Comparison of ENCODE assay signal across 23 mouse cellular contexts in genomic region chr11:44251821-44252220, GRCm38 (mm10).
"Had no signal": no experiment of that assay in that cellular context is flagged by ENCODE, and none has a peak within 500 bp of the region (broad histone marks: within the 10 kb centered on the region; RNA-seq: fewer than 3 reads in every experiment).

No protein-coding gene starts in this region.

- H3K9me3 ChIP-seq: intestine, embryonic 15.5 days; kidney, embryonic 15.5 days; limb, embryonic 10.5 days; limb, embryonic 13.5 days; liver, embryonic 12.5 days; liver, embryonic 15.5 days; lung, embryonic 15.5 days; midbrain, embryonic 10.5 days; midbrain, embryonic 13.5 days; stomach, embryonic 15.5 days had no signal

- H3K27ac ChIP-seq: intestine, embryonic 15.5 days; kidney, embryonic 15.5 days; limb, embryonic 10.5 days; limb, embryonic 13.5 days; liver, embryonic 12.5 days; liver, embryonic 15.5 days; lung, embryonic 15.5 days; midbrain, embryonic 10.5 days; midbrain, embryonic 13.5 days; stomach, embryonic 15.5 days had no signal

- H3K36me3 ChIP-seq: intestine, embryonic 15.5 days; kidney, embryonic 15.5 days; limb, embryonic 10.5 days; limb, embryonic 13.5 days; liver, embryonic 12.5 days; liver, embryonic 15.5 days; lung, embryonic 15.5 days; midbrain, embryonic 10.5 days; midbrain, embryonic 13.5 days; stomach, embryonic 15.5 days had no signal

- H3K4me1 ChIP-seq: intestine, embryonic 15.5 days; kidney, embryonic 15.5 days; limb, embryonic 10.5 days; limb, embryonic 13.5 days; liver, embryonic 12.5 days; liver, embryonic 15.5 days; lung, embryonic 15.5 days; megakaryocyte, embryonic 14.5 days; stomach, embryonic 15.5 days had no signal

- H3K9ac ChIP-seq: intestine, embryonic 15.5 days; kidney, embryonic 15.5 days; limb, embryonic 13.5 days; liver, embryonic 12.5 days; liver, embryonic 15.5 days; lung, embryonic 15.5 days; midbrain, embryonic 13.5 days; stomach, embryonic 15.5 days had no signal

- H3K27me3 ChIP-seq: intestine, embryonic 15.5 days; kidney, embryonic 15.5 days; limb, embryonic 13.5 days; liver, embryonic 12.5 days; liver, embryonic 15.5 days; lung, embryonic 15.5 days; megakaryocyte, embryonic 14.5 days; midbrain, embryonic 13.5 days; stomach, embryonic 15.5 days had no signal

- H3K4me2 ChIP-seq: intestine, embryonic 15.5 days; kidney, embryonic 15.5 days; limb, embryonic 13.5 days; liver, embryonic 12.5 days; liver, embryonic 15.5 days; lung, embryonic 15.5 days; midbrain, embryonic 13.5 days; stomach, embryonic 15.5 days had no signal

- ATAC-seq: intestine, embryonic 15.5 days; liver, embryonic 12.5 days; midbrain, embryonic 13.5 days; midbrain, embryonic 16.5 days had no signal

- DNase-seq: kidney, adult 11 months; kidney, adult 8-10 months; kidney, postnatal 10 days; kidney, postnatal 36 days; liver; lung, adult 18-20 months; lung, postnatal 10 days; lung, postnatal 36 days; spleen, adult 18-20 months; thymus, postnatal 25 days had no signal

- H3K4me3 ChIP-seq: intestine, embryonic 15.5 days; kidney, embryonic 15.5 days; limb, embryonic 10.5 days; limb, embryonic 13.5 days; liver, embryonic 12.5 days; liver, embryonic 15.5 days; lung, embryonic 15.5 days; megakaryocyte, embryonic 14.5 days; midbrain, embryonic 10.5 days; midbrain, embryonic 13.5 days; myocyte; stomach, embryonic 15.5 days had no signal
